Mouse (Mus musculus): Measurements from ENCODE around the gene Adcyap1r1.
A peak's percentile ranks its signal among the peaks of the same experiment; 100 is the strongest.

Gene Adcyap1r1

GRCm38 (mm10) chr6:55451771-55452371, at the start of gene Adcyap1r1:
TSS of gene Adcyap1r1 (plus strand) at chr6:55451978.
- no peak for DNase-seq

- peak in 1 of 2 experiments; percentile 21 for DNase-seq
Observed at GRCm38 (mm10) chr6:55402041-55402776, 49.6 kb upstream of the Adcyap1r1 start.

- DNase-seq = no peak
Observed at GRCm38 (mm10) chr6:55403411-55404309, 48.1 kb upstream of the Adcyap1r1 start.

- DNase-seq = no peak
Observed at GRCm38 (mm10) chr6:55404421-55404990, 47.3 kb upstream of the Adcyap1r1 start.

- DNase-seq = no peak
Observed at GRCm38 (mm10) chr6:55407345-55407744, 44.4 kb upstream of the Adcyap1r1 start.

GRCm38 (mm10) chr6:55410119-55410775, 41.5 kb upstream of the Adcyap1r1 start:
- DNase-seq = no peak

GRCm38 (mm10) chr6:55410977-55411376, 40.8 kb upstream of the Adcyap1r1 start:
- DNase-seq = no peak

GRCm38 (mm10) chr6:55416202-55416601, 35.6 kb upstream of the Adcyap1r1 start:
- no peak for DNase-seq

GRCm38 (mm10) chr6:55418746-55419410, 32.9 kb upstream of the Adcyap1r1 start:
- DNase-seq = no peak

- DNase-seq = no peak
Observed at GRCm38 (mm10) chr6:55420411-55420810, 31.4 kb upstream of the Adcyap1r1 start.

GRCm38 (mm10) chr6:55420869-55421361, 30.9 kb upstream of the Adcyap1r1 start:
- DNase-seq = no peak

GRCm38 (mm10) chr6:55432121-55432520, 19.7 kb upstream of the Adcyap1r1 start:
- DNase-seq = no peak

- DNase-seq = peak in 1 of 2 experiments; percentile 36
Observed at GRCm38 (mm10) chr6:55434360-55434759, 17.4 kb upstream of the Adcyap1r1 start.

- DNase-seq = no peak
Observed at GRCm38 (mm10) chr6:55435266-55436159, 16.3 kb upstream of the Adcyap1r1 start.

- DNase-seq = no peak
Observed at GRCm38 (mm10) chr6:55437919-55438318, 13.9 kb upstream of the Adcyap1r1 start.

- DNase-seq = no peak
Observed at GRCm38 (mm10) chr6:55438837-55439236, 12.9 kb upstream of the Adcyap1r1 start.

GRCm38 (mm10) chr6:55443927-55444688, 7.7 kb upstream of the Adcyap1r1 start:
- DNase-seq = no peak

- no peak for DNase-seq
Observed at GRCm38 (mm10) chr6:55444721-55445120, 7.1 kb upstream of the Adcyap1r1 start.

- no peak for DNase-seq
Observed at GRCm38 (mm10) chr6:55448199-55448598, 3.6 kb upstream of the Adcyap1r1 start.

Measured in lung, postnatal 4 days (tissue).